Mouse (Mus musculus) thymus, adult 2 months (tissue): ENCODE measurements around the gene Cmss1. TPM values are rescaled to one million over a fixed set of nuclear protein-coding genes. Genes with fewer than 3 reads are reported as not detected.

Experiments
- DNase-seq: peaks from one replicate; pipeline ENCODE4 v3.0.0; 2021
- H3K27ac ChIP-seq: fragments of 200-500 bp; 2 replicates; pipeline ENCODE4 v1.5.1; 2012; ENCODE audit warnings: low read length, control low read depth; ENCODE audit not compliant: control insufficient read depth, insufficient read depth
- H3K27me3 ChIP-seq: fragments of 200-500 bp; 2 replicates; pipeline ENCODE4 v1.6.1; 2012; ENCODE audit warnings: mild to moderate bottlenecking, low read length, moderate library complexity, mixed read lengths; ENCODE audit not compliant: control insufficient read depth, insufficient read depth
- H3K36me3 ChIP-seq: fragments of 200-500 bp; 2 replicates; pipeline ENCODE4 v1.6.1; 2012; ENCODE audit warnings: mild to moderate bottlenecking, low read length, moderate library complexity; ENCODE audit not compliant: control insufficient read depth, insufficient read depth
- H3K4me1 ChIP-seq: fragments of 200-500 bp; replicated peaks from 2 replicates; pipeline ENCODE4 v1.6.1; 2012; ENCODE audit warnings: low read length; ENCODE audit not compliant: control insufficient read depth, insufficient read depth
- H3K4me3 ChIP-seq: fragments of 200-500 bp; 2 replicates; pipeline ENCODE4 v1.5.1; 2012; ENCODE audit warnings: mild to moderate bottlenecking, low read length, control low read depth, moderate library complexity; ENCODE audit not compliant: control insufficient read depth, insufficient read depth
- CTCF ChIP-seq: fragments of 200-500 bp; IDR thresholded peaks from 2 replicates; pipeline ENCODE4 v1.5.1; 2012; ENCODE audit warnings: mild to moderate bottlenecking, control low read depth, low read length, moderate library complexity, borderline replicate concordance; ENCODE audit not compliant: control insufficient read depth, poor library complexity, insufficient read depth; ENCODE audit errors: extremely low read depth
- POLR2A ChIP-seq: fragments of 200-500 bp; IDR thresholded peaks from 2 replicates; pipeline ENCODE4 v1.6.1; 2012; ENCODE audit warnings: mild to moderate bottlenecking, low read length, control low read depth, moderate library complexity; ENCODE audit not compliant: control insufficient read depth, poor library complexity, insufficient read depth; ENCODE audit errors: extremely low read depth
- WGBS: fragments of 180-500 bp; shearing (Covaris S2); methylation state at CpG from one replicate; pipeline ENCODE4 v1.1.7; 2018; 5-methylcytosine and 5-hydroxymethylcytosine counted together
- polyA plus RNA-seq: library from polyadenylated mRNA; depleted of rRNA; stranded (reverse); fragments of >200 nt; gene quantifications from 2 replicates; pipeline ENCODE4 v1.2.3, GENCODE M21; 2012

The Cmss1 gene
- polyA plus RNA-seq, 1 experiment = 6.2 TPM

DNA sequence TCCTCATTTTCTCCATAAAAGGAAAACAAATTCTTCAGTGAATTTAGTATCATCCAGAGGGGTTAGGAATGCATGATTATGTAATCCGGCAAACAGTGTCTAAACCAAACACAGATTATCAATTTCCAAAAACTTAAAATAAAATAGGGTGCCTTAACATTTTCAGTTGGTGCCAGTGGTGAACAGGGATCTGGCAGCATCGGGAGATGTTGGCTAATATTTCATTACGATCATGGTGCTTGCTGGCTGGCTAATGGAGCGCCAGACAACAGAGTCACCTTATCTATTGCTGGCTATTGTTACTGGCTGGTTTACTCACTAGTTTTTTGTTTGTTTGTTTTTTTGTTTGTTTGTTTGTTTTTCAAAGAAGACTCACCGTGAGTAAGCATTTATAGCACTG, 186.8 kb downstream of the Cmss1 start:
- no peaks in the 10 kb centered on the region for H3K27me3 ChIP-seq
- H3K27ac ChIP-seq = no peak overlapping the region
- H3K4me1 ChIP-seq = peaks cover 12% of the 10 kb centered on the region
- no peak overlapping the region for H3K4me3 ChIP-seq
- DNase-seq = no peak
- WGBS = 94% methylated on average over 5 of the region's 5 CpGs
- TF ChIP-seq CTCF (no peak), POLR2A (no peak)
- H3K36me3 ChIP-seq = no peaks in the 10 kb centered on the region

DNA sequence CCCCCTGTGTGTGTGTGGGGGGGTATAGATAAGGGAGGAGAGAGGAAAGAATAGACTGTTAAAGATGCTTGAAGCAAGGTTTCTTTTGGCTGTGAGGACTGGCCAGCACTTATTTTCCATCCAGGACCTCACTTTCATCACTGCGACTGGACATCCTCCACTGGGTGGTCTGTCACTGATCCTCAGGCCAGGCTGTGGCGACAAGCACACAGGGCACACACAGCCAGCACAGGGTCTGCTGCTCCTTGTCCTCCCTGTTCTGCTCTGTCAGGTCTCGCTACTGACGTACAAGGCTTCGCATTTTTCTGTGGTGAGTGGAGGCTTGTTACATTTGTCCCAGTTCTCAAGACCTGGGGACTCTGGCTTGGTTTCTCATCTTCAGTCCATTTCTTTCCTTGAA, 187.3 kb downstream of the Cmss1 start:
- H3K4me1 ChIP-seq = peaks cover 12% of the 10 kb centered on the region
- no peaks in the 10 kb centered on the region for H3K27me3 ChIP-seq
- WGBS = 94% methylated on average over 5 of the region's 5 CpGs
- no peak overlapping the region for H3K4me3 ChIP-seq
- H3K27ac ChIP-seq = no peak overlapping the region
- H3K36me3 ChIP-seq = no peaks in the 10 kb centered on the region
- TF ChIP-seq POLR2A = no peak
- no peak for TF ChIP-seq CTCF
- no peak for DNase-seq

DNA sequence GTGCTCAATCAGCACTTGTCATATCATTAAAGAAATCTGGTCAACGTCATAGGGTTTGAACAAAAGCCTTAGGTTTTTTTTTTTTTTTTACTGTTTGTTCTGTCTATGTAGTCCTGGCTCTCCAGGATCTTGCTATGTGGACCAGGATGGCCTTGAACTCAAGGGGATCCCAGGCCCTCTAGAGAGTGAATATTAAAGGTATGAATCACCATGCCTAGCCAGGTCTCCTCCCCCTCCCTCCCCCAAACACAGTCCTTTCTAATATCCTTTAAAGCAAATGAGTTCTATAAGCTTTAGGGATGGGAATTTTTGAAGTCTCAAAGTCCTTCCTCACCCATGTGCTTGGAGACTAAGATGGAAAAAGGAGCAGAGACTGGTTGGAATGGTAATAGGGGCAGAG, 188.7 kb downstream of the Cmss1 start:
- Histone ChIP-seq H3K27ac (no peak overlapping the region), H3K4me1 (peaks cover 7% of the 10 kb centered on the region), H3K36me3 (no peaks in the 10 kb centered on the region), H3K4me3 (no peak overlapping the region), H3K27me3 (no peaks in the 10 kb centered on the region)
- TF ChIP-seq CTCF (no peak), POLR2A (no peak)
- DNase-seq = no peak
- 94% methylated on average over 1 of the region's 1 CpGs for WGBS

DNA sequence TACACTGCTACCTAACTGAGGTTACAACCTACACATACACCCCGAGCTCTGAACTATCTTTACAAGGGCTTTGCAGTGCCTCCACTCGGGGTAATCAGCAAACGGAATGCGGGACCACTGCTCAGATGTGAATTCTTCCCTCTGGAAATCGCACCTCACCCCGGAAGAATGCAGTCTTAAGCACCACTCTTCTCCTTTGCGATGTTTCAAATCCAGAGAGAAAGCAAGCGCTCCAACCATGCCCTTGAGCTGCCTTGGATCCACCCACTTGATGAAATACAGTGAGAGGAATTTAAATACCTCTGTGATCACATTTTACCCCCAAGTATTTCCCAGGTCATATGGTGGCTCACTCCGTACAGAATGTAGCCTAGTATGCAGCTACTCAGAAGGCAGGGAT, 189.6 kb downstream of the Cmss1 start:
- no peak overlapping the region for H3K27ac ChIP-seq
- H3K4me3 ChIP-seq = no peak overlapping the region
- no peaks in the 10 kb centered on the region for H3K27me3 ChIP-seq
- no peaks in the 10 kb centered on the region for H3K36me3 ChIP-seq
- TF ChIP-seq CTCF = no peak
- no peak for TF ChIP-seq POLR2A
- WGBS = 95% methylated on average over 9 of the region's 9 CpGs
- H3K4me1 ChIP-seq = peaks cover 3% of the 10 kb centered on the region
- DNase-seq = no peak

DNA sequence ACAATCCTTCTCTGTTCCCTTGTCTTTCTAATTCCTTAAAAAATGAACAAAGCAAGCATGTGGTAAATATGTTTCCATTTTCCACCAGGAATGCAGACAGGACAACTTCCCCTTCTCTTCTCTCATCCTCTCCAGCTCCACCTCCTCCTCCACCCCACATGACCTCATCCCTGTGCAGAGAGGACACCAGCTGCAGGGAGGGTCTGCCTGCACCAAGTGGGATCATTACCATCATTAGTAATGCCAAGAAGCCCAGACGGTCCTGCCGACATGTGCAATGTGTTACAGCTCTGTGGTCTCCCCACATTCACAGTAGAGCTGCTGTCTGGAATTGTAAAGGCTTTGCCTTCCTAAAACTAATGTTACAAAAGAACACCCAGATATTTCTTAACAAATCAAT, 190.6 kb downstream of the Cmss1 start:
- Histone ChIP-seq H3K27ac (no peak overlapping the region), H3K27me3 (no peaks in the 10 kb centered on the region), H3K4me3 (no peak overlapping the region), H3K4me1 (no peaks in the 10 kb centered on the region), H3K36me3 (no peaks in the 10 kb centered on the region)
- TF ChIP-seq POLR2A = no peak
- no peak for TF ChIP-seq CTCF
- DNase-seq = no peak
- WGBS = 89% methylated on average over 2 of the region's 2 CpGs

DNA sequence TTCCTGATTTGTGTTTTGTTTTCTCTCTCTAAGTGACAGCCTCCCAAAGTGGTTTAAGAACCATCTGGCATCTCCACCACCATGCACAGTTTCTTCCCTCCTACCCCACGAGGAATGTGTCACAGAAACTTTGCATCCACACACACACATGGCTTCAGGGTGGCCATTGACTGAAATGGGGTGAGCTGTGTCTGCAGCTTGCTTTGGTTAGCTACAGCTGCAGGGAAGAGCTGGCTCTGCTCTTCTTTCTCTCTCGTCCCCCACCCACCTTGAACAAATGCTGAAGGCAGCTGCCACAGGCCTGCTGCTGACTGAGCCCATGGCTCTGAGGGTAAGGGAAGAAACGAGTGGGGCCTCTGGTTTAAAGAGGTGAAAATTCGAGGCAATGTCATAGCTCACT, 193.9 kb downstream of the Cmss1 start:
- H3K27me3 ChIP-seq = no peaks in the 10 kb centered on the region
- H3K4me1 ChIP-seq = no peaks in the 10 kb centered on the region
- TF ChIP-seq POLR2A = no peak
- no peak for TF ChIP-seq CTCF
- no peak overlapping the region for H3K27ac ChIP-seq
- no peak overlapping the region for H3K4me3 ChIP-seq
- no peak for DNase-seq
- 79% methylated on average over 4 of the region's 4 CpGs for WGBS
- no peaks in the 10 kb centered on the region for H3K36me3 ChIP-seq

DNA sequence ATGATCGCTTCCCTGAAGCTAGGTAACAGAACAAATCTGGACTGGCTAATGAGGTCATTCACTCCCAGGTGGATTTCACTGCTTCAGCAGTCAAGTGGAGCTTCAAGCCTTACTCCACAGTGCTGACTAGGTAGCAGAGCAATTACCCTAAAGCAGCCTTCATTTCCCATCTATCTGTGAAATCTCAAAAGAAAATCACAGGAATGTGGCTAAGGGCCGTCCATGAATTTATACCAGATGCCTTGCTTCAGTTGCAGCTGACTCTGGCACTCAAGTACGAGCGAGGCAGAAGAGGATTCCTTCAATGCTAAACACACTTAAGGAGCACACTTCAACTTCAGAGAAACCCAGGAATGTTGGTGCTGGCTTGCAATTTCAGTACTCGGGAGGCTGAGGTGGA, 202.8 kb downstream of the Cmss1 start:
- Histone ChIP-seq H3K27me3 (no peaks in the 10 kb centered on the region), H3K4me3 (no peak overlapping the region), H3K36me3 (no peaks in the 10 kb centered on the region), H3K27ac (no peak overlapping the region), H3K4me1 (peaks cover 9% of the 10 kb centered on the region)
- WGBS = 94% methylated on average over 5 of the region's 5 CpGs
- DNase-seq = no peak
- TF ChIP-seq POLR2A = no peak

DNA sequence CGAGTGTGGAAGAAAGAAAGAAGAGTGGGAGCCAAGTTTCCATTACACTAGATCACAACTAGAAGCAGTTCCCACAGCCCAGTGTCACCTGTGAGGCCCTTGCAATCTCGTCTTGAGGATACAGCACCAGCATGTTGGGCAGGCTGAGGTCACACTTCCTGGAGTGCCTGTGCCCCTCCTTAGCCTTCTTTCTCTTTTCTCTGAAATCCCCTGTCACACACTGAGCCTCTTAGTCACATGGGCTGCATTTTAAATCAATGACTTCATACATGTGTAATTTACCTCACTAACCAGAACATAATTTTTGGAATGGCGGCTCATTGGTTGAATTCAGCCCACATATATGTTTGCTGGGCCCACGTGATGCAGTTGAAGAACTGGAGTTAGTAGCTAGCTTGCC, 203.8 kb downstream of the Cmss1 start:
- Histone ChIP-seq H3K27me3 (no peaks in the 10 kb centered on the region), H3K36me3 (no peaks in the 10 kb centered on the region), H3K27ac (no peak overlapping the region), H3K4me3 (no peak overlapping the region), H3K4me1 (peaks cover 11% of the 10 kb centered on the region)
- DNase-seq = no peak
- TF ChIP-seq POLR2A = no peak
- WGBS = 62% methylated on average over 4 of the region's 4 CpGs
